Mouse (Mus musculus) lung, postnatal 14 days (tissue): ENCODE measurements around the gene Synj2.

Source experiments
- DNase-seq: peaks from one replicate; pipeline ENCODE4 v3.0.0; 2021

The Synj2 gene

DNA sequence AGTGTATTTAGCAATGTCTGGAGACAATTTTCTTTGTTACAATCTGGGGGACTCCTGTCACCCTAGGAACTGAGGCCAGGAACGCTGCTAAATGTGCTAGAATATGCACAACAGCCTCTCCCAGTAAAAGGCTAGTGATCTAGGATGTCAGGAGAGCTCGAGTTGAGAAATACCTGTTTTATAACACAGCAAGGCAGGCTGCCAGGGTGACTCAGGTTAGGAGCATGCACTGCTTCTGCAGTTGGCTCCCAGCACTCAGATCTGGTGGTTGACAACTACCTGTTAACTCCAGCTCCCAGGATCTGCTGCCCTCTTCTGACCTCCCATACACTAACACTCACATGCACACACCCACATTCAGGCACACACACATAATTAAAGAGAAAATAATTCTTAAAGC is 124.9 kb downstream of the Synj2 start:
- DNase-seq = no peak

DNA sequence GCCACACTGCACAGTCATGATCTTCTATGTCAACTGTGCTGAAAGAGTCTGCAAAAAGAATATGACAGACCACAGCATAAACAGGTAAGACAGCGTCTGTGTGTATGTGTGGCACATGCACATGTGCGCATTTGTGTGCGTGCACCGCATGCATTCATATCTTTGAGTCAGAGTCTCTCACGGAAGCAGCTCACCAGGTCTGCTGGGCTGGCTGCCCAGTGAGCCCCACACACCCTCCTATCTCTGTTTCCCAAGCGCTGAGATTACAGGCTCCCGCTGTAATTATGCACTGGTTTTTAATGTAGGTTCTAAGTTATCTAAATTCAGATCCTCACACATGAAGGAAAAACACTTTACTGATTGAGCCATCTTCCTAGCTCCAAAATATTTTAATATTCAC is 126.5 kb downstream of the Synj2 start:
- DNase-seq = no peak

DNA sequence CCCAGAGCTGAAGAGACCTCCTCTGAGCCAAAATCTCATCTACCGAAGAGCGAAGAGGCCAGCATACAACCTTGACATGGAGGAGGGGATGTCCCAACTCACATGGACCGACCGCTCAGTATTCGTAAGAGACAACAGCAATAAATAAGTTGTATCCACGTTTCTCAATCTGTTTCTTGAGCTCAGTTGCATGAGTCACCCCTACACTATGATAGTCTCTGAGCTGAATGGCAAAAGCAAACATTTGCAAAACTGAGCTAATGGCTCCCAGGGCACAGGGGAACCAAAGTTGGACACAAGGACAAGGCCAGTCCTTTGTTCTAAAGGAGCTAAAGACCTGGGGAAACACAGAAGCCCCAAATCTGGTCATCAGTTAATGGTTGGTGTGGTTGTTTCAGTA is 128.8 kb downstream of the Synj2 start:
- no peak for DNase-seq

DNA sequence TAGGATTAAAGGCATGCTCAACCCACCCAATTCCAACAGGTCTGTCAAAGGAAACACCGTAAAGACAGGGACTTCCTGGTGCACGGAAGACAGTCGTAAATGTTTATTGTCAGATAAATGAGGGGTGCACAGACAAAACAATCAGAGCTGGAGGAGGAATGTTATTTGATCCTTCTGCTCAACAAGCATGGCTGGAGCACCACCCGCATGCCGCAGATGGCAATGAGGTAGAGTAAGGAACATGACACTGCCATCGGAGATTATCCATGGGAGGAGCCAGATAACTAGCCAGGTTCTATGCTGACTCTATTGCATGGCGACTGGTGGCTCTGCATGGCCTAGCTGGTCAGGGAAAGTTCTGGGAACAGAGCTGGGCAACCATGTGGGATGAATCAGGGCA is 132.3 kb downstream of the Synj2 start:
- no peak for DNase-seq

DNA sequence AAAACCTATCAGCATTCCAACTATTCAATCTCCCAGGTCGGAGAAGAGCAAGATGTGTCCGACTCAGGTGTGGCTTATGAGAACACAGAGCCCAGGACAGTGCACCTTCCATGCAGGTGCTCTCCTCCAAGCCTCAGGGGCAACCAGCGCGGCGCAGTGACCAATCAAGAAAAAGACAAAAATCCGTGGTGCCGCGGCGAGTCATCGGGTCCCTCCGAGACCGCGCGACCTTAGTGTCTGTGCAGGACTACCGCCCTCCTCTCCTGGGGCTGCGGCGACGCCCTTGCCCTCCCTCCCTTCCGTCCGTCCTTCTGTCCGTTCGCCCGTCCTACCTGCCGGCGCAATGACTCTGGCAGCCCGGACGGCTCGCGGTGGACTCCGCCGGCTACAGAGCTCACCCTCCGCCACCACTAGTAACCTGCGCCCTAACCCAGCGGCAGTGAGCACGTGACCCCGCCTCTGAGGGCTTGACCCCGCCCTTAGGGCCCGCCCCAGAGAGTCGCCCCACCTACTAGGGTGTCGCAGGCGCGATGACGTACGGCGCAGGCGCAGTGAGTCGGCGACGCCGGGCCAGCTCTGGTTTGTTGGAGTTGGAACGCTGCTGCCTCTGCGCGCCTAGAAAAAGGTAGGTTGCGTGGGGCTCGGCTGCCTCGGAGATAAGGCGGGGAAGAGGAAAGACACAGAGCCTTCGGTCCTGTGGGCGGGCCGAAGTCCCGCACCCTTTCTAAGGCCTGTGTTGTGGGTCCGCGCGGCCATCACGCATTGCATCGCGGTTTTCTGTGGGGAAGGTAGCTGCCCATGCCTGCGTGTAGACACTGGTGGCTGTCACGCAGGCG is 138.4 kb downstream of the Synj2 start, which contains the start of the genes Serac1 and Gtf2h5:
Gene Serac1, minus strand, starts transcription at position 455 of the 836 bp plus-strand sequence.
Gene Gtf2h5, plus strand, starts transcription at position 500 of the 836 bp plus-strand sequence.
- DNase-seq = peak; percentile 98

DNA sequence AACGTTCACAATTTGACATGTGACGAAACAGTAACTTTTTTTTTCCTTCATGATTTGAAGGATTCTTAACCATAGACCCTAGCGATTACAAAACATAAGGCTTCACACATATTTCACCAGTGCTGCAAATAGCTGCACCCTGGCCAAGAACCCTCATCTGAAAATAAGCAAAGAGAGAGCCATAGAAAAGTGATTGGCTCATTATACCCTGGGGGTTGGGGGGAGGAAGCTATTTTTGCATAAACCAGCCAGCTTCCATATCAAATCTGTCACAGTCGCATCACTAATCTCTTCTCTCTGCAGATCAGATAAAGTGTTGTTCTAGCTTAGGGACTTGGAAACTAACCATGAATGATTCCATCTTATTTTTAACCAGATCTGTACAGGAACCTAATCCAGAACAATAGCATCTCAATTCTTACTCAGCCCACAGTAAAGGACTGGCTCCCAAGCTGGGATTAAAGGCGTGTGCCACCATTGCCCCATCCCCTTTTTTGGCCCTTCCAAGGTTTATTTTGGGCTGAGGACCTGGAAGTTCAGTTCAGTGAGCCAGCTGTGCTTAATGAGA is 142.3 kb downstream of the Synj2 start:
- DNase-seq = no peak

DNA sequence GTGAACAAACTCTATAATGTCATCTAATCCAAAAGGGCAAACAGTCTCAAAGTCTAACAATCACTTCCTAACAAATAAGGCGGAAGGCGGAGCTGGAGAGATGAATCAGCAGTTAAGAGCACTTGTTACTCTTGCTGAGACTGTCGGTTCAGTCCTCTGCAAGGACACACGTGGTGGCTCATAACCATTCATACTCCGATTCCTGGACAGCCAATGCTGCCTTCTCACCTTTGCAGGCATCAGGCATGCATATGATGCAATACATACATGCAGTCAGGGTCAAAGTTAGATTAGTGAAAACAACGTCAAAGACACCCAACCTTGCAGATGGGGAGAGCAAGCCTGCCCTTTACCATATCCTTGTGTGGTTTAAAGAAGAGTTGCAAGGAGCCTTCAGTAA is 150.5 kb downstream of the Synj2 start:
- no peak for DNase-seq
